Mouse (Mus musculus): ENCODE measurements at regions not wholly inside any gene's neighbourhood (a gene's known extent, or its start where the extent isn't known, plus 50 kb on each side); places are given as distances from the start of the nearest gene placed in this dataset.

DNA sequence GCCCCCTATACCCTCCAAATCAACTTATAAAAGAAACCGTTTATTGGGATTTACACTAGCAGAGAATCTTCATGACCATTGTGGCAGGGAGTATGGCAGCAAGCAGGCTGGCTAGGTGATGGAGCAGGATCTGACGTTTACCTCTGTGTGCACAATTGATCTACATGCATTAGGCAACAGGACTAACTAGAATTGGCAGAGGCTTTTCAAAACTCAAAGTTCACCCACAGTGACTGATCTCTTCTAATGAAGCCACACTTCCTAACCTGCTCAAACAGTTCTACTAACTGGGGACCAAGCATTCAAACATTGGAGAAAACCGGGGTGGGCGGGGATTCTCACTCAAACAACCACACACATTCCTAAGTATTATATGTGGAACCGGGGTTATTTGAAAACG lies 1382.9 kb upstream of the Tenm2 start:
- DNase-seq (ENCODE audit: low spot score in 2 of 2), result no peak

DNA sequence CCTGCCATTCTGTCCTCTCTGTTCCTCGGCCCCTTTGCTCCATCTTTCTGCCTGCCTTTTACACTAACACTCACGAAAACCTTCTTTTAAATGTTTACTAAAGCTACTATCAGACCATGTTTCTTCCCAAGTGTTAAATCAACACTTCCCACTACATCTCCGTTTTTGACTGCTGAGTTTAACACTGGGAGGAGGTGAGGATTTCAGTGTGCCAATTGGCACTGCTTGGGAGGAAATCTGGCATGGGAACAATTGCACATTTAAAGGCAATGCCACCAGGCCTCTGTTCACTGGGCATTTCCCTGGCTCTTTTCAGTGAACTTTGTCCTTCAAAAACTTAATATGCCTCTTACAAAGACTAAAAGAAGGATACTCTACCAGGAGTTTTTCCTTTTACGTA lies 1365.2 kb upstream of the Tenm2 start:
- peak; percentile 7 to 12 for DNase-seq (ENCODE audit: low spot score in 2 of 2)

DNA sequence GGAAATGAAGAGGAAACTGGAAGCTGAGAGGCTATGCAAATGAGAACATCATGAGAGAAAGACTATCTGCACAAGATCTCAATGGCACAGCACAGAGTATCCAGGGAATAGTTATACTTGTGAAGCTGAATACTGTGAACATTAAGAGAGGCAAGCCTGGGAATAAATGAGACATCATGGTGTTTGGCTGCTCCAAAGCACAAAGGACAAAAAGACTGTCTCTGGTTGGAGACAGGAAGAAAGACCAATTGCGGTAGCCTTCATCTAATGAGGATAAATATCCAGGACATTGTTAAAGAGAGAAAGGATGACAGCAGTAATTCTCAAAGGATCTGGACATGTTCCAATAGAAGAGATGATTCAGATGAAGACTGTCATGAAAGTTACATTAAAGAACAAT lies 1332.8 kb upstream of the Tenm2 start:
- no peak for DNase-seq (ENCODE audit: low spot score in 2 of 2)

- no peak for DNase-seq (ENCODE audit: low spot score in 2 of 2)
Observed at GRCm38 (mm10) chr11:38543893-38544292, 1308.1 kb upstream of the Tenm2 start.

- DNase-seq (ENCODE audit: low spot score in 2 of 2), result no peak
Observed at GRCm38 (mm10) chr11:38540097-38540496, 1304.3 kb upstream of the Tenm2 start.

DNA sequence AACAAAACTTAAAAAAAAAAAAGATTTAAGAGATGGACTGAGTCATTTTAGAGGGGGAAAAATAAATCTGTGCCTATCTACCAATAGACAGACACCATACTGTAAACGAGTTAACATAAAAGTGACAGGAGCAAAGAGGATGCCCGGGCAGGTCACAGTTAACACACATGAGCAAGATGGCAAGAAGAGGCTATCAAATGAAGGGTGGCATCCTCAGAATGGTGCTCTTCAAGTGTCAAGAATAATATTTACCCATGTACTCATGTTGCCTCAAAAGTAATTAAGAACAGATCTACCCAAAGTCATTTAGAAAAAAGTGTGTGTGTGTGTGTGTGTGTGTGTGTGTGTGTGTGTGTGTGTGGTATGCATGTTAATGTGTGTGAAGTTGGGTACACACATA lies 1296.5 kb upstream of the Tenm2 start:
- DNase-seq (ENCODE audit: low spot score in 2 of 2), result no peak

- DNase-seq (ENCODE audit: low spot score in 2 of 2), result no peak
Observed at GRCm38 (mm10) chr11:38509676-38510075, 1273.9 kb upstream of the Tenm2 start.

GRCm38 (mm10) chr11:38464239-38464596 lies 1228.5 kb upstream of the Tenm2 start:
- no peak for DNase-seq (ENCODE audit: low spot score in 2 of 2)

GRCm38 (mm10) chr11:38463568-38464238 lies 1227.9 kb upstream of the Tenm2 start:
- DNase-seq (ENCODE audit: low spot score in 2 of 2), result no peak

- no peak for DNase-seq (ENCODE audit: low spot score in 2 of 2)
Observed at GRCm38 (mm10) chr11:38443291-38443690, 1207.5 kb upstream of the Tenm2 start.

- no peak for DNase-seq (ENCODE audit: low spot score in 2 of 2)
Observed at GRCm38 (mm10) chr11:38410302-38410701, 1174.5 kb upstream of the Tenm2 start.

DNA sequence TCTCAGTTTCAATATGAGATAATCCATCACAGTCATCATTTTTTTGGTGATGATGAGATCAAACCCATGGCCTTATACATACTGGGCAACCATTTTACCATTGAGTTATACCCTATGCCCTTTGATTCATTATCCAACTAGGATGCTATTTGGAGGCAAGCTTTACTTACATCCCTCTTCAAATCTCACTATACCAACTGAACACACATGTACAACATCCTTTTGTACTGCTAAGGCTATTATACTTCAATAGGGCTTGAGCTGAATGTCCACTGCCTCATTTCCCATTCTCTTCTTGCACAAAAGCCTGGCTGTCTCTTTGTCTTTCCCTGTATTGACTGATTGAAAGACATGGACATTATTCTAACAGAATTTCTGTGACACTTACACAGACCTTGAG lies 1162.0 kb upstream of the Tenm2 start:
- no peak for DNase-seq (ENCODE audit: low spot score in 2 of 2)

GRCm38 (mm10) chr11:38386958-38387357 lies 1151.2 kb upstream of the Tenm2 start:
- no peak for DNase-seq (ENCODE audit: low spot score in 2 of 2)

GRCm38 (mm10) chr11:38346442-38346841 lies 1110.7 kb upstream of the Tenm2 start:
- DNase-seq (ENCODE audit: low spot score in 2 of 2), result no peak

GRCm38 (mm10) chr11:38335411-38335810 lies 1099.6 kb upstream of the Tenm2 start:
- no peak for DNase-seq (ENCODE audit: low spot score in 2 of 2)

DNA sequence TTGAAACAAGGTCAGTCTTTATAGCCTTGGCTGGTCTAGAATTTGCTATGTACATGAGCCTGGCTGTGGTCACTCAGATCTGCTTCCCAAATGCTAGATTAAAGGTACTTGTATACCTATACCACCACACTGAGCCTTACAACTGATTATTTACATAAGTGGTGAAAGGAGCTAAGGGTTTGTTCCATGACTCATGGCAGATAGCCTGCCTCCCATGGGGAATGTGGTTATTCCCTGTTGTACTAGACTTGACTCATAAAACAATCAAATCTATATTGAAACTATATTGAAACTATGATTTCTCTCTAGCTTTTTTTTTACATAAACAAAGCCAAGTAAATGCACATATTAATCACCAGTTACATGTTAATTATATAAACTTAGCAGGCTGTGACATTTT lies 1061.9 kb upstream of the Tenm2 start:
- DNase-seq (ENCODE audit: low spot score in 2 of 2), result no peak

DNA sequence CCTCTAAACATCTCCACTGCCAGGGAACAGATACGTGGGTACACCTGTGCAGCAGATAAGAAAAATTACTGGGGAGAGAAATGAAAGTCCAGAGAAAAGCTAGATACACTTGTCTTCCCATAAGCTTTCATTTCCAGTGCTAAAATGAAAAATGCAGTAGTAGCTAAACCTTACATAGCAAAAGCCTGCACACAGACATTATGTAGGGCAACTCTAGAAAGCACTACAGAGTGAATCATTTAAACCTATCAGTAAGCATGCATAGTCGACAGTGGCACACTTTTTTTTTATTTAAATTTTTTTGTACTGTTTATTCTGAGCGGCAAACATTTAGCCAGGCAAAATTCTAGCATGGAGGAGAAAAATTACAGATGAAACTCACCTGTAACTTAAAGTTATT lies 1055.5 kb upstream of the Tenm2 start:
- no peak for DNase-seq (ENCODE audit: low spot score in 2 of 2)

DNA sequence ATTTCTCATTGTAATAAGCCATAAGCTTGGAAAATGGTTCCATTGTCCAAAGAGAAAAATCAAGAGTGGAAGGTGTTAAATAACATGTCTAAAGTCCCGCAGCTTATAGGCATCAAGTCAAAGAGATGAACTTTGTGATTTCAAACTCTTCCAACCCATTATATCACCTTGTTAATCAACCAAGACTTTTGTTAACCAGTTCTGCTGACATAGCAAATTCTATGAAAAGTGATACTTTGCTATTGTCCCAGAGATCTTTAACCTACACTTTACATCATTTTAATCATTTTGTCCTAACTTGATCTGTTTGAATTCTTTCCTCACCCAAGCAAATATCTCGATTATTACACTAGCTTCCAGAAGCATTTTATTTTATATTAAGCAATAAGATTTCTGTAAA lies 1045.2 kb upstream of the Tenm2 start:
- DNase-seq (ENCODE audit: low spot score in 2 of 2), result no peak

Measured in frontal cortex, postnatal 10 days (tissue).